Mouse (Mus musculus) neural tube, embryonic 13.5 days (tissue): ENCODE measurements around the gene Ankrd66. TPM values are rescaled to one million over a fixed set of nuclear protein-coding genes. Genes with fewer than 3 reads are reported as not detected.

Source experiments
- ATAC-seq: fragments of 200-750 bp; cut with Nextera tagmentation; 2 replicates; pipeline ENCODE4 v1.8.0; 2017; ENCODE audit warnings: low read depth, mild to moderate bottlenecking, moderate TSS enrichment, moderate library complexity
- H3K27ac ChIP-seq: fragments of 300-500 bp; sonication (generic); replicated peaks from 2 replicates; pipeline ENCODE4 v1.5.1; 2015; ENCODE audit warnings: moderate library complexity, mild to moderate bottlenecking, inconsistent platforms
- H3K27me3 ChIP-seq: fragments of 300-500 bp; sonication (generic); 2 replicates; pipeline ENCODE4 v1.6.1; 2015; ENCODE audit warnings: mild to moderate bottlenecking, inconsistent platforms
- H3K36me3 ChIP-seq: fragments of 300-500 bp; sonication (generic); 2 replicates; pipeline ENCODE4 v1.6.1; 2015; ENCODE audit warnings: mild to moderate bottlenecking, inconsistent platforms
- H3K4me1 ChIP-seq: fragments of 300-500 bp; sonication (generic); replicated peaks from 2 replicates; pipeline ENCODE4 v1.6.1; 2015; ENCODE audit warnings: inconsistent platforms
- H3K4me2 ChIP-seq: fragments of 300-500 bp; sonication (generic); 2 replicates; pipeline ENCODE4 v1.6.1; 2015; ENCODE audit warnings: inconsistent platforms, mild to moderate bottlenecking, moderate library complexity
- H3K4me3 ChIP-seq: fragments of 300-500 bp; sonication (generic); 2 replicates; pipeline ENCODE4 v1.5.1; 2015; ENCODE audit warnings: mild to moderate bottlenecking, inconsistent platforms
- H3K9ac ChIP-seq: fragments of 300-500 bp; sonication (generic); 2 replicates; pipeline ENCODE4 v1.6.1; 2015; ENCODE audit warnings: moderate library complexity, mild to moderate bottlenecking, inconsistent platforms
- H3K9me3 ChIP-seq: fragments of 300-500 bp; sonication (generic); 2 replicates; pipeline ENCODE4 v1.6.1; 2016; ENCODE audit warnings: inconsistent platforms
- WGBS: fragments of 180-500 bp; shearing (Covaris S2); methylation state at CpG from one replicate; pipeline ENCODE4 v1.1.7; 2015; 5-methylcytosine and 5-hydroxymethylcytosine counted together
- polyA plus RNA-seq: library from polyadenylated mRNA; unstranded; fragments of >200 nt; fragmentation: Nextera tagmentation; extraction: Ambion mirVana; gene quantifications from 2 replicates; pipeline ENCODE4 v1.2.1, GENCODE M21; 2015

Ankrd66 gene
- polyA plus RNA-seq, 1 experiment from 2014 or later, result 0.14 TPM

DNA sequence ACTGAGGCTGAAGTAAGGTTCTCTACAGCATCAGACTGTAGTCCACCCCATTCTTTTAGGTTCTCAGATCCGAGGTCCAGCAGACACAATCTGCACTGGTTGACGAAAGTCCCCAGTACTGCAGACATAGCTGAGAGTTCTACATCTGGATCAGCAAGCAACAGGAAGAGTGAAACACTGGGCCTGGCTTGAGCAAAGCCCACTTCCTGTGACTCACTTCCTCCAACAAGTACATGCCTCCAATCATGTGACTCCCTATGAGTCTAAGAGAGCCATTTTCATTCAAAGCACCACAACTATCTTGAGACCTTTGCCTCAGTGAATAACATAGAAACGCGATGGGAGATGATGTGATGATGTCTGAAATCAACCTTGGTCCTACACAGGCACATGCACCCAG, 12.2 kb downstream of the Ankrd66 start:
- no peaks in the 10 kb centered on the region; the same call in 1 of the 2 replicates for H3K9me3 ChIP-seq
- H3K27me3 ChIP-seq, result no peaks in the 10 kb centered on the region
- no peak overlapping the region for H3K27ac ChIP-seq
- H3K36me3 ChIP-seq, result no peaks in the 10 kb centered on the region
- no peak overlapping the region for H3K4me3 ChIP-seq
- no peak overlapping the region for H3K4me2 ChIP-seq
- WGBS, result 94% methylated on average over 4 of the region's 4 CpGs
- H3K9ac ChIP-seq, result no peak overlapping the region
- ATAC-seq, result no peak
- peaks cover 10% of the 10 kb centered on the region for H3K4me1 ChIP-seq

DNA sequence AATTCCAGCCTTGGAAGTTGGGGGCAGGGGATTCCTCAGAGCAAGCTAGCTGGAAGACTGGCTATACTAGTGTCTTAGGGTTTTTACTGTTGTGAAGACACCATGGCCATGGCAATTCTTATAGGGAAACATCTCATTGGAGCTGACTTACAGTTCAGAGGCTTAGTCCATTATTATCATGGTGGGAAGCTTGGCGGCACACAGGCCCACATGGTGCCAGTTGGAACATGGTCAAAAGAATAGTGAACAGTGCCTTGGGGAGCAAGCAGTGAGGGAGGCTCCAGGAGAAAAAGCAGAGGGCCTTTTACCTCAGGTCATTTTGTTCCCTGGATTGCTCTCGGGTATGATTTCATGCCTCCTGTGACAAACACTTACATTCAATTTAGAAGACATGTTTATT, 12.9 kb downstream of the Ankrd66 start:
- H3K27me3 ChIP-seq, result no peaks in the 10 kb centered on the region
- peaks cover 10% of the 10 kb centered on the region for H3K4me1 ChIP-seq
- no peaks in the 10 kb centered on the region for H3K36me3 ChIP-seq
- H3K9me3 ChIP-seq, result no peaks in the 10 kb centered on the region; the same call in 1 of the 2 replicates
- no peak overlapping the region for H3K27ac ChIP-seq
- no peak overlapping the region for H3K4me2 ChIP-seq
- no peak overlapping the region for H3K4me3 ChIP-seq
- no peak overlapping the region for H3K9ac ChIP-seq
- no peak for ATAC-seq
- 79% methylated on average over 2 of the region's 2 CpGs for WGBS

DNA sequence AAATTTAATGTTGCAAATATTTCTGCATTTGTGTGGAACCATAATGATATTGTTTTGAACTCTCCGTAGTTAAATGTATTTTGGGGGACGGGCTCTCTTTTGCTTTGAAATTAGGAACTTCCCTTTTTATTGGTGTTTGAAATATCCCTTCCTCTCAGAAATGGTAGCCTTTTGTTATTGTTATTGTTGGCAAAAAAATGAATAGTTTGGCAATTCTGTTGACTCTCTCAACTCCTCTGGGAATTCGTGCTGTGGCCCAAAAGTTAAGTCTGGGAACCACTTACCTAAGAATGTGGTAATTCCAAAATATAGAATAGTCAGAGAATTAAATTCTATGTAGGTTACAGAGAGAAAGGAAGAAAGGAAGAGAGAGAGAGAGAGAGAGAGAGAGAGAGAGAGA, 23.3 kb downstream of the Ankrd66 start:
- 83% methylated on average over 3 of the region's 3 CpGs for WGBS
- no peaks in the 10 kb centered on the region for H3K9me3 ChIP-seq
- no peaks in the 10 kb centered on the region for H3K27me3 ChIP-seq
- no peak overlapping the region for H3K27ac ChIP-seq
- ATAC-seq, result no peak
- no peak overlapping the region for H3K9ac ChIP-seq
- no peak overlapping the region for H3K4me3 ChIP-seq
- H3K4me2 ChIP-seq, result no peak overlapping the region
- no peaks in the 10 kb centered on the region for H3K4me1 ChIP-seq
- no peaks in the 10 kb centered on the region for H3K36me3 ChIP-seq

DNA sequence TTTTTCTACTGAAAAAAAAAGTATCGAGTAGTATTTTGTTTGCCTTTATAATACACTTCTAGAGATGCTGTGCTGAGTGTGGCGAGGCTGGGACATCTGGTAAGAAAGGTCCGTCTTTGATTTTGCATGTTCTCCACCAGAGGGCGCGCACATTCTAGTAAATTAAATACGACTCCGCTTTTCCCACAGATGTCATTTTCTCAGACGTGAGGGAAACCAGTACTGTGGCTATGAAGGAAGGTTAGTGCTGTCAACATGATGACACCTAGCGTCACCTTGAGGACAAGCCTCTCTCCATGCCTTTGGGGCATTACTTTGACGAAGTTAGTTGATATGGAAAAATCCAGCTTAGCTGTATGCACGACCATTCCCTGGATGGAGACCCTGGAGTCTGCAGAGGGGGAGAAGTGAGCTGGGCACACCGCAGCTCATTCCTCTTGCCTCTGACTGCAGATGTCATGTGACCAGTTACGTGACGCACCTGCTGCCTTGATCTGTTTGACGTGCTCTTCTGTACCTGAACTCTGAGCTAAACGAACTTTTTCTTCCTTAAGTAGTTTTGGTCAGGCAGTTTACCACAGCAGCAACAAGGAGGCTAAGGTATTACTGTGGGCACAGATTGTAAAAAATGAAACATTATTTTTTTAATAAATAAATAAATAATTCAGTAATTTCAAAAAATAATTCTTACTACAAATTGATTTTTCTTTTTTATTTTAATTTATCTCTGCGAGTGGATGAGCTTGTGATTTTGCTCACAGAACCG, 24.6 kb downstream of the Ankrd66 start:
- H3K4me3 ChIP-seq, result no peak overlapping the region
- no peaks in the 10 kb centered on the region for H3K4me1 ChIP-seq
- peak overlapping the region; percentile 16; the same call in 1 of the 2 replicates for H3K4me2 ChIP-seq
- 31% methylated on average over 18 of the region's 18 CpGs for WGBS
- H3K36me3 ChIP-seq, result no peaks in the 10 kb centered on the region
- peak; percentile 79 for ATAC-seq
- no peaks in the 10 kb centered on the region for H3K27me3 ChIP-seq
- H3K9ac ChIP-seq, result no peak overlapping the region
- H3K9me3 ChIP-seq, result peaks cover 5% of the 10 kb centered on the region; the same call in 1 of the 2 replicates
- H3K27ac ChIP-seq, result no peak overlapping the region

DNA sequence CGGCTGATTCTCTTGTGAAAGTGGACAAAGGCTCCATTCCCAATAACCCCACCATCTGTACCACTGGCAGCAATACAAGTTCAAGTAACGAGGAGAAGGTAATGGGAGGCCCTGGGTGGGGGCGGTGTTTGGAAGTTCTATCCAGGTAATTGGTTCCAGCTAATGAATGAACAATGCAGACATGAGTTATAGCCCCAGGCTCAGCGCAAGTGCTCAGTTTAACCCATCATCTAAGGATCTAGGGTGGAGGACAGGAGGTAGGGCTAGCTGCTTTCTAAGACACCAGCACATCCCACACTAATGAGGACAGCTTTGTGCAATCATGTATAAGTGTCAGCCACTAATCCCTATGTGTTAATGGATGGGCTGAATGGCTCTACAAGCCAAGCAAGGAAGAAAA, 32.7 kb downstream of the Ankrd66 start:
- H3K4me2 ChIP-seq, result no peak overlapping the region
- no peak for ATAC-seq

DNA sequence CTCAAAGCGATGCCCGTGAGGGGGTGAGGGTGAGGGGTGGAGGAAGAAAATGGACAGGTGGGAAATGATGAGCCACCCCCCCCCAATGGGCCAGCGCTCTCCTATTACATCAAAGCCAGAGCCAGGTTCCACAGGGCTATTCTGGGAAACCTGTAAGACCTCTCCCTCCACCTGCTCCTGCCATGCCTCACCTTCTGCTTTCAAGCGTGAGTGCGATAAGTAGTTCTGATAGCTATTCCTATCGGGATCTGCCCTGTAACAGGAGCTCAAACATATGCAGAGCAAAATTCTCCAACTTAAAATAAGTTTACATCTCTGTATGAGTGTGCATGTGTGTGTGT, 38.9 kb downstream of the Ankrd66 start:
- Histone ChIP-seq H3K27me3 (no peaks in the 10 kb centered on the region), H3K27ac (no peak overlapping the region), H3K9ac (no peak overlapping the region), H3K4me1 (no peaks in the 10 kb centered on the region), H3K4me3 (no peak overlapping the region), H3K36me3 (no peaks in the 10 kb centered on the region), H3K4me2 (no peak overlapping the region), H3K9me3 (no peaks in the 10 kb centered on the region)
- no peak for ATAC-seq
- 83% methylated on average over 6 of the region's 6 CpGs for WGBS

More for the DNA sequence above, 32.7 kb downstream of the Ankrd66 start:
- H3K27me3 ChIP-seq, result no peaks in the 10 kb centered on the region
- H3K36me3 ChIP-seq, result no peaks in the 10 kb centered on the region
- H3K9me3 ChIP-seq, result peaks cover 5% of the 10 kb centered on the region; the same call in 1 of the 2 replicates
- WGBS, result 35% methylated on average over 4 of the region's 4 CpGs
- no peaks in the 10 kb centered on the region for H3K4me1 ChIP-seq
- no peak overlapping the region for H3K27ac ChIP-seq
- no peak overlapping the region for H3K9ac ChIP-seq
- no peak overlapping the region for H3K4me3 ChIP-seq

DNA sequence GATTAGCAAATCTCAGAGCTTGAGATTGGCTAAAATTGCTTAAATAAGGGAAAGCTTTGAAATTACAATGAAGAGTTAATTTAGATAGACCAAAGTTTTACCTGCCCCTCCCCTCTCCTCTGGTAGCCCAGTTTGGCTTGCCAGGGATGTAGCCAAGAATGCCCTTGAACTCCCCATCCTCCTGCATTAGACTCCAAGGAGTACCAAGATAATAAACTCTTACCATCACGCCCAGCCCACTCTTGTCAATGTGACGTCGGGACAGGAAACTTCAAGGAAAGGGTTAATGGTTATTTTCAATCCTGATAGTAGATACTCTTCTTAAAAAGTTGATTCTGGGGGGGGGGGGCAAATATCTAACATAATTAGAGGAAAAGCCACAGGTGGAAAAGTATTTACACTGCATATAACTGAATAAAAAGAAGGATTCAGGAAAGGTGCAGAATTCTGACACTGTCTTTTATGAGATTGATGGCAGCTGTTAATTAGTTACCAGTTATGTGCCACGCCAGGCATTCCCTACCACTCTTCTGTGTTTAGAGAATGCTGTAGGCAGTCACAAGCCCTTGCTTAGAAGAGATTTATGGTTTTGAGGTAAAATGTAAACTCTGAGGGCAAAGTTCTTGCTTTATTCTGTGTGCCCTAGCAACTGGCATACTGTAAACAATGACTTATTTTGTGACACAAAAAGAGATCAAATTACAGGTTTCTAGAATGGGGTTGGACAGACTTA, 39.4 kb downstream of the Ankrd66 start:
- no peak for ATAC-seq
- no peak overlapping the region for H3K4me3 ChIP-seq
- H3K27ac ChIP-seq, result no peak overlapping the region
- no peaks in the 10 kb centered on the region for H3K36me3 ChIP-seq
- no peaks in the 10 kb centered on the region for H3K9me3 ChIP-seq
- H3K27me3 ChIP-seq, result no peaks in the 10 kb centered on the region
- no peak overlapping the region for H3K4me2 ChIP-seq
- no peaks in the 10 kb centered on the region for H3K4me1 ChIP-seq
- WGBS, result 60% methylated on average over 4 of the region's 4 CpGs
- no peak overlapping the region for H3K9ac ChIP-seq

DNA sequence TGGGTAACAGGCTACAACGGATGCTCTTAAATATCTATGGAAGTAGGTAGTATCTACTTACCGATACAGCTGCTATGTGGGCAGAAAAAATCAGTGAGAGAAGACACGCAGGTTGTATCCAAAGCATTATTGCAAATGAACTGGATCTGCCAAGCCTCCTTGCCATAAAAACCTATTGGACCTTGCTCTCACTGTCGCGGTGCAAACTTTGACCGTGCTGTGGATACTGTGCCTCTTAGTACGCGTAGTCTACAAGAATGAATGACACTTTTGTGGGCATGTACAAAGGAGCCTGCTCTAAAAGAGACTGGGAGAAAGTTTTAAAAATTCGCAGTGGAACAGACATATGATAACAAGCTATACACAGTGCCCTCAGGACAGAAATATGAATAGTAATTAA, 40.8 kb downstream of the Ankrd66 start, which contains the start of gene Mep1a:
Gene Mep1a (minus strand): TSS at position 221 of the 400 bp plus-strand sequence.
- H3K27ac ChIP-seq, result no peak within 1 kb of the TSS
- WGBS, result 83% methylated on average over 9 of the region's 9 CpGs
- H3K4me2 ChIP-seq, result no peak within 1 kb of the TSS

DNA sequence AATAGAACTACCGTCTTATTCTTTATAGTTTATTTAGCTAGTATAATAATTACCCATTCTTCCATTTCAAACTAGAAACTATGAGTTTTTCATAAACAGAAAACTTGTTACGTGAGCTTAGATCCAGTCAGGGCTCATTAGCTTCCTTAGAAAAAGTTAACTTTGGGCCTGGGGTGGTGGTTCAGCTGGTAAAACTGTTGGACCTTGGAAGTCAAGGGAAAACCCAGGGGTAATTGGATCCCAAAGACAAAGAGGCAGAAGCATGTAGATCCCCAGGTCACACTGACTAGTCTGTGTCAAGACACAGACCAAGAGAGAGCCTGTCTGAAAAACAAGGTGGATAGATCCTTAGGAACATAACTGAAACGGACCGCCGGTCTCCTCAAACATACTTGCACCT, 41.8 kb downstream of the Ankrd66 start:
- Histone ChIP-seq H3K4me1 (no peaks in the 10 kb centered on the region), H3K4me2 (no peak overlapping the region), H3K9me3 (no peaks in the 10 kb centered on the region), H3K36me3 (no peaks in the 10 kb centered on the region), H3K9ac (no peak overlapping the region), H3K27ac (no peak overlapping the region), H3K27me3 (no peaks in the 10 kb centered on the region), H3K4me3 (no peak overlapping the region)
- 97% methylated on average over 5 of the region's 5 CpGs for WGBS
- no peak for ATAC-seq

More for the DNA sequence above, 40.8 kb downstream of the Ankrd66 start, which contains the start of gene Mep1a:
- no peak for ATAC-seq
- no peaks in the 10 kb centered on the region for H3K9me3 ChIP-seq
- H3K4me1 ChIP-seq, result no peaks in the 10 kb centered on the region
- no peak within 1 kb of the TSS for H3K9ac ChIP-seq
- no peaks in the 10 kb centered on the region for H3K36me3 ChIP-seq
- no peak within 1 kb of the TSS for H3K4me3 ChIP-seq
- no peaks in the 10 kb centered on the region for H3K27me3 ChIP-seq

DNA sequence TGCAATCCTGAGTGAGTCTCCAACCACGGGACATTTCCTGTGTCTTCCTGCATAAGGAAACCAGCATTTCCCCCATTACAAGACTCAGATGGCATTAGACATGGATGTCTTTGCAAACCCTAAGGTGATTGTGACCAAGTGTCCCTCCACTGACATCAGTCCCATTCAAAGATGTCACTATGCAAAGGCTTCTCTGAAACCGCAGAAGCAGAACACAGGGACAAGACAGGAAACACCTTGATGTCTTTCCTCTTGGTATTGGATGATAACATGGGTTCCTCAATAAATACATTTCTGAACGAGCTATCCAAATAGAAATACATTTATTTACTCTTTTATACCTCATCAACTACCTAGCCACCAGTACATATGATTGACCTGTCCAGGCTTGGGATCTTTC, 42.2 kb downstream of the Ankrd66 start:
- Histone ChIP-seq H3K9me3 (no peaks in the 10 kb centered on the region), H3K4me1 (no peaks in the 10 kb centered on the region), H3K9ac (no peak overlapping the region), H3K4me3 (no peak overlapping the region), H3K36me3 (no peaks in the 10 kb centered on the region), H3K27ac (no peak overlapping the region), H3K4me2 (no peak overlapping the region), H3K27me3 (no peaks in the 10 kb centered on the region)
- 77% methylated on average over 3 of the region's 3 CpGs for WGBS
- ATAC-seq, result no peak

DNA sequence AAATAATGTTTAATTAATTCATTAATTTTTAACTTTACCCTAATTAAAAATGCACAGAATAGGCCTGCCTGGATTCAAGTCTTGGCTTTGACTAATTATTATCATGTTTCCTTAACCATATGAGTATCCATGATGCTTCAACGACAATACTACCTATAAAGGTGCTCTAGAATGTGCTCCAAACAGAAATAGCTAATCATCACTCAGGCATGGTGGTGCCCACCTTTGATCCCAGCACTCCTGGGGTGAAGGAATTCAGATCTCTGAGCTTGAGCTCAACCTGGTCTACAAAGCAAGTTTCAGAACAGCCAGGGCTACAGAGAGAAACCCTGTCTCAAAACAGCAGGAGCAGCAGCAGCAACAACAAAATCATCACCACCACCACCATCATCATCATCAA, 42.9 kb downstream of the Ankrd66 start:
- Histone ChIP-seq H3K27me3 (no peaks in the 10 kb centered on the region), H3K4me1 (no peaks in the 10 kb centered on the region), H3K36me3 (no peaks in the 10 kb centered on the region), H3K4me2 (no peak overlapping the region), H3K9ac (no peak overlapping the region), H3K27ac (no peak overlapping the region), H3K4me3 (no peak overlapping the region), H3K9me3 (no peaks in the 10 kb centered on the region)
- ATAC-seq, result no peak
- WGBS, result 69% methylated on average over 1 of the region's 1 CpGs

DNA sequence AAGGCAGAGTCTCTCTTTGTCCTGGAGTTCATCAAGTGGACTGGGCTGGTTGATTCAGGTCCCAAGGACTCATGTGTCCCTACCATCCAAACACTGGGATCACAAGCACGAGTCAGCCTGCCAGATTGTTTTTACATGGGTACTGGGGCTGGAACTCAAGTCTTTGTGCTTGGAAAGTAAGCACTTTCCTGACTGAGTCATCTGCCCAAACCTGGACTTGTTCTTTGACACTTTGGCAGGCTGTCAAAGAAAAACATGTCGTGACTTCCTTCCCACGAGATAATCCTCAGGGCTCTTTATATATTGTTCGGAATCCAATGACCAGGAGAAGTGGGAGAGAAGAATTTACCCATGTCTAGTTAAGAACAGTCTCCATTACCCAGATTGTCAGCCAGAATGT, 45.9 kb downstream of the Ankrd66 start:
- no peak for ATAC-seq
- no peaks in the 10 kb centered on the region for H3K27me3 ChIP-seq

More for the DNA sequence above, 45.9 kb downstream of the Ankrd66 start:
- Histone ChIP-seq H3K9me3 (no peaks in the 10 kb centered on the region), H3K36me3 (no peaks in the 10 kb centered on the region), H3K4me2 (no peak overlapping the region), H3K9ac (no peak overlapping the region), H3K4me3 (no peak overlapping the region), H3K4me1 (no peaks in the 10 kb centered on the region), H3K27ac (no peak overlapping the region)
- WGBS, result 83% methylated on average over 4 of the region's 4 CpGs
